Mouse (Mus musculus): ENCODE results near the gene Pomgnt1.

Pomgnt1 gene

DNA sequence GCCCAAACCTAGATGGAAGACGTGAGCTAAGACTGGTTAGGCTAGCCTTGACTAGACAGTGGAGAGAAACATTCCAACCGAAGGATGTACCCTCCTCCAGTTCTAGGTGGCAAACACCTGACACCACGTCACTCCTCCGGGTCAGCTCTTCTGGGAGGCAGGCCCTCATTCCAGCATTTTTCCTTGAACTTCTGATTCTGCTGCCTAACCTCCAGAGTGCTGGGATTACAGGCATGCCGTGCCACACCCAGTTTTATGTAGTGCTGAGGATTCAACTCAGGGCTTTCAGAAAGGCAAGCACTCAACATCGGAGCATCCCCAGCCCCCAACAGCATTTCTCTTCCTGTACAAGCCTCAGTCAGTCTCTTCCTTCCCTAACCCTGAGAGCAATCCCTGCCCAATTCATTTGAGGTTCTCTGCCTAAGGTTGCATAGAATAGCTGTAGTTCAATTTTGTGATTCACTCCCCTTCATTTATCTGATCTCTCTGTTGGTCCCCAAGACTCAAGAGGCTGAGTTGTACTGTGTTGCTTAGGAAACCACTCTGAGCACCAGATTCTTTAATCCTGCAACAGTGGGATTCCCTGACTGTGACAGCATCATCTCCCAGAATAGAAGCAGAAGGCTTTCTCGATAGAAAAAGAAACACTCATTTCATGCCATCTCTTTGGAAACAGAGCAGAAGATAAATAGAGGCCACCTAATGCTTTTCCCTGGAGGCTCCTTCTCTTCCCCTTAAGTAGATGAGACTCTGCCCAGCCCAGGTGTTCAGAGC lies 17.3 kb downstream of the Pomgnt1 start:
- DNase-seq, result no peak

DNA sequence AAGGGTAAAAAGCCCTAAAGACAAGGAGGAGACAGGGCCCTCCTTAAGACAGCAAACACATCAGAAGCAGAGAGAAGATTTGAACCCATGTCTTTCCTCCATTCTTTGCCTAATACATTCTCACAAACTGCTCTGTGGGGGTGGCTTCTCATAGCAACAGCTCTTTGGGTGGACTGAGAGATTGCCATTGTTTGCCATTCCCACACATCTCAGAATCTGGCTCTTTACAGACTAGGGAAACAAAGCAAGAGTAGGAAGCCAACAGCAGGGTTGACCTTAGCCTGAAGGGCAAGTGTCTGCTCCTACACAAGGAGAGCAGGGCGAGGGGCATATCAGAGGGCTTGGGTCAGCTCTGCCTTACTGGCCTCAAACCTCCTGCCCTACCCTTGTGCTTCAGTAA lies 18.1 kb downstream of the Pomgnt1 start:
- DNase-seq, result no peak

- no peak for DNase-seq
Observed at GRCm38 (mm10) chr4:116142269-116142668, 18.6 kb downstream of the Pomgnt1 start.

DNA sequence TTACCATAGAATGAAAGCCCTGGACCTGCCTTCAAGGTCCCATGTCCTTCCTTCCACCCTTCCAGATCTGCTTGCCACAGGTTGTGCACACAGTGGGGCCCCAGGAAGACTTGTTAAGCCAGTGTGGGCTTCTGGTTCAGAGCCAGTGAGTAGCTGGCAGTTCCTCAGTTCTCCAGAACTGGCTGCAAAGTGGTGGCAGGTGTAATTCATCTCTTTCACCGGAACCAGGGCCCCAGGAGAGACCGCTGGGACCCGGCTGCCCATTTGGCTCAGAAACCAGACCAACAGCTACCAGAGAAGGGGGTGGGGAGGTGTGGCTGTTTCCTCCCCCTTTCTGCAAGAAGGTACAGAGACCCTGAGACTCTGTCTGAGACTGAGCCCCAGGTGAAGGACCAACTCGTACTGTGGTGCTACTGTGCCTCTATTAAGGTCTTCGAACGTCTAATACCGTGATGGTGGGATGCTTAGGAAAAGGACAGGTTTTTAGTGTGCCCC lies 19.7 kb downstream of the Pomgnt1 start:
- peak; percentile 31 to 33 for DNase-seq

DNA sequence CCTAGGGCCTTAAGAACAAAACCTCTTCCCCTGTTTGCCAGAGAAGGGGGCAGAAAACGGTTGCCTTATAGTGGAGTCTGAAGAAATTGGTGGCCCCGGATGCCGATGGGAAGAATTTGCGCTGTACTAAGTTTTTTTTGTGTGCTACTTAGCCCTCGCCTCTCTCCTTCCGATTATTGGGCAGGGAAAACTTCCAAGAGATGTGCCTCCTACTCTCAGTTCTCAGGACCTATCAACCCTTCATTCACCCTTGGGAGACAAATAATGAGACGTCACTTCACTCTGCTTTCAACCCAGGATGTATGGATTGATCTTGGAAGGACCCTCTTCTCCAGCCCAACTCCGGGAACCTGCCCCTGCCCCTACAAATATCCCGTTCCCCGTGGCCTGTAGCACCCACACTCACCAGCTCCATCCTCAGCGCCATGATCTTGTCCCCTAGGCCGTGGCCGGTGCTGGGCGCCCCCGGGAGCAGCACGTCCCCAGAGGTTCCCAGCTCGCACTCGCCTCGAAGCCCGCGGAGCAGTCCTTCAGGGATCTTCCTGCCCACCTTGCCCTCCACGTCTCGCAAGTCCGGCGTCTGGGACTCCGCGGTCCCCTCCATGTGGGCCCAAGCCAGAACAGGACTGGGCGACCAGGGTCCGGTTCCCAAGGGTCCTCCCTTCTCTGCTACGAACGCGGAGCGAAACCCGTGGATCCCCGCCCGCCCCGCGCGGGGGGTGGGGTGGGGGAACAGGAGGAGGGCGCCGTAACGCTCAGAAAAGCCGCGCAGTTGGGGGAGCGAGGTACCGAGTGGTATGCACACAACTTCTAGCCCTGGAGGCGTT lies 20.5 kb downstream of the Pomgnt1 start:
- DNase-seq, result peak; percentile 66 to 69

DNA sequence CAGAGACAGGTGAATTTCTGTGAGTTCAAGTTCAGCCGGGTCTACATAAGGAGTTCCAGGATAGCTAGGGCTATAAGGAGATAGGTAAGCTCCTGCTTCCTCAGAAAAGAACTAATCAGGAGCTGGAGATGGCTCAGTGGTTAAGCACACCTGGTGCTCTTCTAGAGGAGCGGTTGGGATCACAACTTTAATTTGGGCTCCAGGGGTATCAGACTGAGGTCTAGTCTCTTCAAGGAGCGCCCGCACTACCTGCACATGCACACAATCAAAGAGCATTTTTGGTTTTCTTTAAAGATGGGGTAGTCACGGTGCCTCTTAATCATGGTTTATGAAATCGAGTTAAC lies 26.1 kb downstream of the Pomgnt1 start:
- DNase-seq, result peak in 1 of 2 experiments; percentile 9

- DNase-seq, result peak; percentile 71 to 75
Observed at GRCm38 (mm10) chr4:116150156-116150861, 26.7 kb downstream of the Pomgnt1 start.

- no peak for DNase-seq
Observed at GRCm38 (mm10) chr4:116150862-116151221, 27.2 kb downstream of the Pomgnt1 start.

DNA sequence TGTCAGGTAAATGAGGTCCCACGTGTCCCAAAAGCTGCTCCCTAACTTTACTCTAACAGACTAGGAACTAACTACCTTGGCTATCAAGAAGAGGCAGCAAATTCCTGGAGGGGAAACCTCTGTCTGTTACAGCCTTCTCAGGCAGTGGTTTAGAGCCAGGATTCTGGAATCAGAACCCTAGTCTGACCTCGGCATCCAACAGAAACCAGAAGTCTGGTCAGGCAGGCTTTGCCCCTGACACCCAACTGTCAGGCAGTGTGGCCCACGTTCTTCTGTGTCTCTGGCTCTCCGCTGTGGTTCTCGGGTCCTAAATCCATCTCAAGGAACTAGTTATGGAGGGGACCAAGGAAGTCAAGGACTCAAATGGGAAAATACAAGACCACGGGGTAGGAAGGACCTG lies 27.6 kb downstream of the Pomgnt1 start, which contains the start of gene Lurap1:
Lurap1 (minus strand) TSS at position 101 of the 400 bp plus-strand sequence.
- no peak for DNase-seq

DNA sequence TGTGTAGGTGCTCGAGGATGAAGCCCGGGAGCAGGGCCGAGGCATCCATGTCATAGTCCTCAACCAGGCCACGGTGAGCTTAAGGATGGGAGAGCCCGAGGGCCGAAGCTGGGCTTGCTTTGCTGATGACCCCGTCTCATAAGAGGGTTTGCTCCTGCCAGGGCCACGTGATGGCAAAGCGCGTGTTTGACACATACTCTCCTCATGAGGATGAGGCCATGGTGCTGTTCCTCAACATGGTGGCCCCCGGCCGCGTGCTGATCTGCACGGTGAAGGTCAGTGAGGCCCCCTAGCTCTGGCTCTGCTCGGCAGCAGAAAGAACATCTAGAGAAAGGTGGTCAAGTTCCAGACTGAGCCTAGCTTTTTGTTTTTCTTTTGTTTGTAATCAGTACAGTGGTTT lies 29.1 kb downstream of the Pomgnt1 start:
- no peak for DNase-seq

- no peak for DNase-seq
Observed at GRCm38 (mm10) chr4:116157882-116158281, 34.2 kb downstream of the Pomgnt1 start.

- peak in 1 of 2 experiments; percentile 36 for DNase-seq
Observed at GRCm38 (mm10) chr4:116159912-116160311, 36.3 kb downstream of the Pomgnt1 start.

- no peak for DNase-seq
Observed at GRCm38 (mm10) chr4:116160769-116161168, 37.1 kb downstream of the Pomgnt1 start.

GRCm38 (mm10) chr4:116162142-116162541 lies 38.5 kb downstream of the Pomgnt1 start:
- DNase-seq, result no peak

DNA sequence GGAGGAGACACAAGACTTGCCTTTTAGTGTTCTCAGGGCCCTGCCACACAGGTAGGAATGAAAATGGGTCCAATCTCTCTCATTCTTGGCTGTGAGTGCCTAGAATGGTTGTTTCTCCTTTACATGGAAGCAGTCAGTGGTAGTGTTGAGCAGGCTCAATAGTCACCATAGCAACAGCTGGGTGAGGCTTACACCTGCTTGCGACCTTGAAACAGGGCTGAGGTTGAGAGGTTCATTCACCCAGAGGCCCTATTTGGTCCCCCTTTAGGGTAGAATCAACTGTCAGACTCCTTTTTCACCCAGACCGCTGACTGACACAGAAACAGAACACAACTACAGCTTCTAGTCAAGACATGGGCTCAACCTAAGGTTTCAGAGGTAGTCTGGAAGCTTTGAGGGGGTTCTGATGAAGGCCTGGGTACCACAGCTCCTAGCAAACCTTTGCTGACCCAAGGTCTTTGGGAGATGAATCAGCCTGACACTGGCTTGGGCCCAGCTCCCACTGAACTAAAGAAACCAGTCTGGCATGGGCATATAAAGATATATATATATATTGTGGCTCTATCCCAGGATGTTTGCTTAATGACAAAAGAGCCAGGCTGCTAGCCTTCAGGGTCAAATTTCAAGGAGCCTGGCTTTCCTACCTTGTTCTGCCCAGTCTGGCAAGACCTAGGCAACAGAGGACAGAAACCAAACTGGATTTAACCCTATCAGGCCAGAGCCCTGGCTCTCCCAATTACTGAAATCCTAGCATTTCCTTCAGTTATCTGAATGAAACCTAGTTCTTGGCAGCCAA lies 41.3 kb downstream of the Pomgnt1 start:
- DNase-seq, result no peak

DNA sequence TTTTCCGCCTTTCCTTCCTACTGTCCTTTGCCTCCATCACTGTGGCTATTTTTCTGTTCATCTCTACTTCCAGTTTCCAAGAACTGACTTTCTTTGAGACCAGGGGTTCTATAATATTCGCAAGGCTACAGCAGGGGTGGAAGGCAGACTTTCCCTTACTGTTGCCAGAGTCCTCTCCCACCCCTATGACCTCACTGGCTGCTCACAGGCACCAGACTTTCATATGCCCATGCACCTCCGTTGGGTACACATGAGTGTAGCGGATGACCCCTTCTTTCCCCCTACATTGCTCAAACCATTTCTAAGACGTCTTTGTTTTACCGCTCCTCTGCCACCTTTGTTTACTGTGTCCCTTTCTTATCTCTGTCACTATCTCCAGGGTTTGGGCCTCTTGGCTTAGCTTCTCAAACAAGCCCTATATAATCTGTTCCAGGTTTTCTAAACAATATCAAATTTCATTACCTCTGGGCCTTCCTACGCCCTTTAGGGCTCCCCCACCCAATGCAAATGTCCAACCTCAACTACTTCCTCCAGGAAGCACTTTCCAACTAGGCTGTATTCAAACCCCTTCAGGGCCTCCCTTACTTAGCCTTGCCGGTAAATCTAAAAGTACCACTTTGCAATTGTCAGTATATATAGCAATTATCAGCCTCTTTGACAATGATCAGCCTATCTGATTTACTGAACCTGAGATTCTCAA lies 42.2 kb downstream of the Pomgnt1 start:
- DNase-seq, result no peak

DNA sequence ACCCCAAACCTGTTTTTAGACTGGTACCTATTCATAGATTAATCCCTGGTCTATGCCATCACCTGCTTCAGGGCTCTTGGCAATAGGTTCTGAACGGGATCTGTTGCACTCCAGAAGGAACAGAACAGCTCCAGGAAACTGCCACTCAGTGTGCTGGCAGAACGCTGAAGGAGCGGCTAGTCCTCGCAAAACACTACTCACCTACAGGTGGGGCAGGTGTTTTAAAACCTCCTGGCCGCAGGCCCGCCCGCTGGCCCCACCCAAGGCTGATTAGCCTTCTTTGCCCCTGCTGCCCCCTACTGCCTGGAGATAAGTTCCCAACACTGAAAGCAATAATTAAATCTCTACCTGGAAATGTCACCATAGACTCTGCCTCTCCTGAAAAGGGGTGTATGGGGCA lies 43.8 kb downstream of the Pomgnt1 start, which contains the start of gene Tspan1:
Tspan1 (minus strand) TSS at position 198 of the 400 bp plus-strand sequence.
- peak; percentile 30 to 55 for DNase-seq

GRCm38 (mm10) chr4:116168617-116169352 lies 45.1 kb downstream of the Pomgnt1 start:
- DNase-seq, result peak; percentile 79 to 80

GRCm38 (mm10) chr4:116169353-116169672 lies 45.7 kb downstream of the Pomgnt1 start:
- DNase-seq, result no peak

DNA sequence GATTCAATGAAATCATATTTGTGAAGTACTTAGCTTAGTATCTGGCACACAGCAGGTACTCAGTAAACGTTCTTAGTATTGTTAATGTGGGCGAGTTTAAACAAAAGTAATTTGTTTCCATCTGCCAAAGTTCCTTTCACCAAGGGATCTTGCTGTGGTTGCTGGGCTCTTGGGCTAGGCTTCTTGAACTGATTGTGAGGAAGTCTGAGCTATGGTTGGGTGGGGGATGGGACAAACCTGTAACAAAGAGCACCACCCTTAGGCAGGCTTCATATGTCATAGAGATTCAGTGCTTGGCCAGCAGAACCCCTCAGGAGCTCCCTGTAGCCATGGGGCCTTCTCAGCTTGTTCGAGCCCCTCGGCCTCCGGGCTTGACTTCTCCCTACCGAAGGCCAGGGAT lies 49.4 kb downstream of the Pomgnt1 start, which contains the start of the genes 1700042G07Rik and Gm49337:
1700042G07Rik (plus strand) TSS at position 301 of the 400 bp plus-strand sequence.
Gm49337 (plus strand) TSS at position 313 of the 400 bp plus-strand sequence.
- no peak for DNase-seq

DNA sequence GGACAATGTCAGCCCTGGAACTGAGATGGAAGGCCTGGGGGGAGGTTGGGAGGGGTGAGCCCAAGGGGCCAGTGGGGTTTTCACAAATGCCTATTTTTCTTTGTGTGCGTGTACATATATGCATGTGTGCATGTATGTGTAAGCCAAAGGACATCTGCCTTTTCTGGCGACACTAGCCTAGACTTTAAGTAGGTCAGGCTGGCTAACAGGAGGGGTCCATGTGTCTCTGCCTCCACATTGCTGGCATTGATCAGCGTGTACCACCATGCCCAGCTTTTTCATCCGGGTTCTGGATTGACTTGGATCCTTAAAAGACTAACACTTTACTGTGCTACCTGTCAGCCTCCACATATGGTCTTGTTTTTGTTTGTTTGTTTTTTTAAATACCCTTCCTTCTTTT lies 50.1 kb downstream of the Pomgnt1 start:
- DNase-seq, result no peak
